Mouse (Mus musculus) heart, embryonic 16.5 days (tissue): Measurements from ENCODE around the gene Brf1. TPM values are rescaled to one million over a fixed set of nuclear protein-coding genes. Genes with fewer than 3 reads are reported as not detected.
A peak's percentile ranks its signal among the peaks of the same experiment; 100 is the strongest.

ENCODE experiments used
- ATAC-seq: fragments of 200-750 bp; cut with Nextera tagmentation; replicated peaks from 2 replicates; pipeline ENCODE4 v1.8.0; 2017; ENCODE audit warnings: moderate number of reproducible peaks; ENCODE audit not compliant: insufficient read depth, low FRiP score; ENCODE audit errors: extremely low read depth
- H3K27ac ChIP-seq: fragments of 300-500 bp; sonication (generic); 2 replicates; pipeline ENCODE4 v1.5.1; 2014; ENCODE audit warnings: mild to moderate bottlenecking, low read length, control low read depth, moderate library complexity
- H3K27me3 ChIP-seq: fragments of 300-500 bp; sonication (generic); 2 replicates; pipeline ENCODE4 v1.6.1; 2014; ENCODE audit warnings: low read length, mixed read lengths; ENCODE audit not compliant: control insufficient read depth, insufficient read depth
- H3K36me3 ChIP-seq: fragments of 300-500 bp; sonication (generic); 2 replicates; pipeline ENCODE4 v1.6.1; 2014; ENCODE audit not compliant: control insufficient read depth, insufficient read depth
- H3K4me1 ChIP-seq: fragments of 300-500 bp; sonication (generic); 2 replicates; pipeline ENCODE4 v1.6.1; 2014; ENCODE audit warnings: low read length, mixed read lengths; ENCODE audit not compliant: control insufficient read depth, insufficient read depth
- H3K4me2 ChIP-seq: fragments of 300-500 bp; sonication (generic); 2 replicates; pipeline ENCODE4 v1.6.1; 2014; ENCODE audit warnings: low read depth, mild to moderate bottlenecking, control low read depth, low read length
- H3K4me3 ChIP-seq: fragments of 300-500 bp; sonication (generic); 2 replicates; pipeline ENCODE4 v1.5.1; 2014; ENCODE audit warnings: mild to moderate bottlenecking, control low read depth, low read length
- H3K9ac ChIP-seq: fragments of 300-500 bp; sonication (generic); 2 replicates; pipeline ENCODE4 v1.6.1; 2014; ENCODE audit warnings: low read length, control low read depth
- H3K9me3 ChIP-seq: fragments of 300-500 bp; sonication (generic); replicated peaks from 2 replicates; pipeline ENCODE4 v1.6.1; 2016; ENCODE audit warnings: low read length; ENCODE audit not compliant: control insufficient read depth
- WGBS: fragments of 180-500 bp; shearing (Covaris S2); extraction: QIAGEN DNeasy Blood & Tissue Kit; methylation state at CpG from one replicate; pipeline ENCODE4 v1.1.7; 2014; 5-methylcytosine and 5-hydroxymethylcytosine counted together
- polyA plus RNA-seq: library from polyadenylated mRNA; unstranded; fragments of >200 nt; fragmentation: Nextera tagmentation; extraction: Ambion mirVana; gene quantifications from 2 replicates; pipeline ENCODE4 v1.2.1, GENCODE M21; 2015

Gene Brf1
- polyA plus RNA-seq, 1 experiment from 2014 or later, result 38.3 TPM

DNA sequence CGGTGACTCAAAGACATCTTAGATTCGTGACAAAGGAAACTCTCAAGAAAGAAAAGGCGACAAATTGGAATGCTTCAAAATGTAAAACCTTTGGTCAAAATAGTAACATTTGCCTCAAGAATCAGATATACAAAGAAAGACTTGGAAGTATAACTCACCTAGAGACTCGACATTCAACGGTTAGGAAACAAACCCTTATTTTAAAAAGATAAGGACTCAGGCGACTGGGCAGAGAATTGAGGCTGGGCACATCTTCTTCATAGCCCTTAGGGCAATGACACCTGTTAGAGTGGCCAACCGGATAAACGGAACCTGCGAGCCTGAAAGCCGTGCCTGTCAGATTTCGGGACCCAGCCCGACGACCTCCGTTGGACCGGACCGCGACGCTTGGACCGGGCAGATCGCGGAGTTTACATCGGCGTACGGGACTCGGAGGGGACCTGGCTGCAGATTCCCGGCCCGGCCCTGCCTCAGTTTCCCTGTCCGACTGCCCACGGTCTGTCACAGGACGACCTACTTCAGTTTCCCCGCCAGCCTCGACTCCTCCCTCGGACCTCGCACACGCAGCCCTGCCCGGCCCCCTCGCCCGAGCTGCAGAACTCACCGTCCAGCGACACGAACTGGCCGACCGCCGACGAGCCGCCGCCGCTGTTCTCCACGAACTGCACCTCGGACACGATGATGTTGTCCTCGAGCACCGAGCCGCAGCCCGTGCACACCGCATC lies 773 bp downstream of the Brf1 start:
- Histone ChIP-seq H3K4me2 (peak overlapping the region; percentile 91), H3K9me3 (no peaks in the 10 kb centered on the region), H3K27me3 (no peaks in the 10 kb centered on the region), H3K9ac (peak overlapping the region; percentile 98), H3K36me3 (peaks cover 5% of the 10 kb centered on the region; the same call in 1 of the 2 replicates), H3K4me3 (peak overlapping the region; percentile 93), H3K4me1 (peaks cover 24% of the 10 kb centered on the region), H3K27ac (peak overlapping the region; percentile 95)
- no peak for ATAC-seq
- 2% methylated on average over 56 of the region's 56 CpGs for WGBS

DNA sequence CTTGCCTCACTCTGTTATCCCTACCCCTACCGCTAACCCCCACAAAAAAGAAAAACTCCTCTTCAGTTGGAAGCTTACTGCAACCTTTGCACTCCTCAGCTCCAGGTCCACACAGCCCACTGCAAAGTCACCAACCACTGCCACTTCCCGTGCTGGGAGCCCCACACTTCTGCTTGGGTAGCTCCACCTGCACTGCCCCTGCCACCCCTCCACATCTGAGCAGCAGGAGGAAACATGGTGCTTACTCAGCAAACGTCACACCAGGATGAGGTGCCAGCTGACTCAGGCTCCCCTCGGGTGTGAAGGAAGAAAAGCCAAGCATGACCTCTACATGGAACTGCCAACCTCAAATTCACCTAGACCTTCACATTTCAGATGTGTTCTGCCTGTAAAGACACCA lies 6.4 kb downstream of the Brf1 start:
- H3K4me3 ChIP-seq, result no peak overlapping the region

DNA sequence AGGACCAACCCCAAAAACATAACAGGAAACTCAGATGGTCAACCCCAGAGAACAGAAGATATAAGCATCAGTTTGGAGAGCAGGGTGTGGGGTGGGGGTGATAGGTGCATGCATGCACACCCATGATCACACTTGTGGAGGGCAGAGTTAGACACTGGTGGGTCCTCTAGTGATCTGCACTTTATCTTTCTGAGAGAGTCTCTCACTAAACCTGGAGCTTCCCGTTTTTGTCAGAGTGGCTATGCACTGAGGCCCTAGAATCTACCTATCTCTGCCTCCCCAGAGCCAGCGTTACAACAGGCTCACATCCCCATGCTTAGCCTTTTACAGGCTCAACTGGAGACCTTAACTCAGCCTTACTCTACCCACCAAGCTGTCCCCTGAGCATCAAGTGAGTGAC lies 9.1 kb downstream of the Brf1 start:
- no peak overlapping the region for H3K4me2 ChIP-seq
- no peak overlapping the region for H3K27ac ChIP-seq
- H3K9me3 ChIP-seq, result no peaks in the 10 kb centered on the region
- H3K9ac ChIP-seq, result no peak overlapping the region
- H3K4me1 ChIP-seq, result 0 out of 2 replicates have a peak, but pooled peaks cover 2% of the 10 kb centered on the region
- ATAC-seq, result no peak
- H3K36me3 ChIP-seq, result peaks cover 18% of the 10 kb centered on the region
- H3K27me3 ChIP-seq, result no peaks in the 10 kb centered on the region
- 74% methylated on average over 2 of the region's 2 CpGs for WGBS
- no peak overlapping the region for H3K4me3 ChIP-seq

More for the DNA sequence above, 6.4 kb downstream of the Brf1 start:
- Histone ChIP-seq H3K27ac (no peak overlapping the region), H3K9me3 (no peaks in the 10 kb centered on the region), H3K4me2 (no peak overlapping the region), H3K4me1 (peaks cover 16% of the 10 kb centered on the region), H3K36me3 (peaks cover 8% of the 10 kb centered on the region), H3K27me3 (no peaks in the 10 kb centered on the region), H3K9ac (no peak overlapping the region)
- WGBS, result 66% methylated on average over 4 of the region's 4 CpGs
- peak; percentile 63 for ATAC-seq

DNA sequence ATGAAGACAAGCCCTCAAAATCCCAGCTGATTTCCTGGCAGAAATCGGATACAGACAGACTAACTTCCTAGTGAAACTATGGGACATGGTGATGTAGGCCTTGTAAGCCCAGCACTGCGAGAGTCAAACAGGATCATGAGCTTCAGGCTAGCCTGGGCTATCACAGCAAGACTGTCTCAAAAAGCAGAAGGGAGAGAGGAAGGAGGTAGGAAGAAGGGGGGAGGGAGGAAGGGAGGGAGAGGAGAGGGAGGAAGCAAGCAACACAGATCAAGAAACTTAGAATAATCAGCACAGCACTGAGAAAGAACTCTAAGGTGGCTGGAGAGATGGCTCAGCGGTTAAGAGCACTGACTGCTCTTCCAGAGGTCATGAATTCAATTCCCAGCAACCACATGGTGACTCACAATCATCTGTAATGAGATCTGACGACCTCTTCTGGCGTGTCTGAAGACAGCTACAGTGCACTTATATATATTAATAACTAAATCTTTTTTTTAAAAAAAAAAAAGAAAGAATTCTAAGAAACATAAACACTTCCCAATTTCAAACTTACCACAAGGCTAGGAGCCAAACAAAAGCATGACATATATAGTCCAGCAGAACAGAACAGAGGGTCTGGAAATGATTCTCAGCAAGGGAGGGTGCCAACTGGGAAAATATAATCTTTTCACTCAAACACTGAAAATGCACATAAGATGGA lies 9.6 kb downstream of the Brf1 start:
- Histone ChIP-seq H3K4me3 (no peak overlapping the region), H3K36me3 (peaks cover 23% of the 10 kb centered on the region), H3K4me1 (0 out of 2 replicates have a peak, but pooled peaks cover 2% of the 10 kb centered on the region), H3K27ac (no peak overlapping the region), H3K4me2 (no peak overlapping the region), H3K27me3 (no peaks in the 10 kb centered on the region), H3K9ac (no peak overlapping the region), H3K9me3 (no peaks in the 10 kb centered on the region)
- ATAC-seq, result no peak
- 78% methylated on average over 5 of the region's 5 CpGs for WGBS

DNA sequence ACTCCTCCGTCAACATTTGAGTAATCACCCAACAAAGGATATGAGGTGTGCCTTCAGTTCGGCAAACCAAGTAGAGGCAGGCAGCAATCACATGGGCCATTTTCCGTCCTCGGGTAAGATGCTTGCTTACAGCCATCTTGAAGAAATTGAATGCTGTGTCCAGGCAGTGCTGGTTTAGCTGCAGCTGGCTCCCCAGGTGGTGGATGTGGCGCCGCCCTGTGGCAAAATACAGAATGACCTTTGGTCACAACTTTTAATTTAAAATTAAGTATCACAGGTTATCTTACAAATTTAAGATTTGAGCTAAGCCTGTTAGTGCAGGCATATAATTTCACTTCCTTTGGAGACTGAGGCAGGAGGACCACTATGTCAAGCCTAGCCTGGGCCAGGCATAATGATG lies 12.6 kb downstream of the Brf1 start:
- peaks cover 41% of the 10 kb centered on the region for H3K36me3 ChIP-seq
- WGBS, result 68% methylated on average over 6 of the region's 6 CpGs
- no peak for ATAC-seq

DNA sequence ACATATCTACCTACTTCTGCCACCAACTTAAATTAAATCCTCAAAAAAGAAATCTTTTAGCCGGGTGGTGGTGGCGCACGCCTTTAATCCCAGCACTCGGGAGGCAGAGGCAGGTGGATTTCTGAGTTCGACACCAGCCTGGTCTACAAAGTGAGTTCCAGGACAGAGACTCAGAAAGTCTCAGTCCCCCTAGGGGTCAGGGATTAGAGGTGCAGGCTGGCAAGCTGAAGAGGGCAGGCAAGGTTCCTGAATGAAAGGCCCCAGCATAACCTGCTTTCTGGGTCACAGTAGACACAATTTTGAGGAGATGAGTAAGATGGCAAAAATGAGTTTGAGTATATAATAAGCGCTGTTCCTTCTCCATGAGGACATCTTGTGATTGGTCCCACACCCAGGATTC lies 15.2 kb downstream of the Brf1 start:
- ATAC-seq, result no peak
- H3K27me3 ChIP-seq, result no peaks in the 10 kb centered on the region
- H3K27ac ChIP-seq, result no peak overlapping the region
- no peak overlapping the region for H3K9ac ChIP-seq
- peaks cover 7% of the 10 kb centered on the region; the same call in 1 of the 2 replicates for H3K4me1 ChIP-seq
- peaks cover 44% of the 10 kb centered on the region for H3K36me3 ChIP-seq
- H3K4me3 ChIP-seq, result no peak overlapping the region
- no peak overlapping the region for H3K4me2 ChIP-seq
- H3K9me3 ChIP-seq, result no peaks in the 10 kb centered on the region
- WGBS, result 88% methylated on average over 6 of the region's 6 CpGs

More for the DNA sequence above, 12.6 kb downstream of the Brf1 start:
- Histone ChIP-seq H3K27me3 (no peaks in the 10 kb centered on the region), H3K4me2 (no peak overlapping the region), H3K4me3 (no peak overlapping the region), H3K9ac (no peak overlapping the region), H3K27ac (no peak overlapping the region), H3K4me1 (no peaks in the 10 kb centered on the region), H3K9me3 (no peaks in the 10 kb centered on the region)

DNA sequence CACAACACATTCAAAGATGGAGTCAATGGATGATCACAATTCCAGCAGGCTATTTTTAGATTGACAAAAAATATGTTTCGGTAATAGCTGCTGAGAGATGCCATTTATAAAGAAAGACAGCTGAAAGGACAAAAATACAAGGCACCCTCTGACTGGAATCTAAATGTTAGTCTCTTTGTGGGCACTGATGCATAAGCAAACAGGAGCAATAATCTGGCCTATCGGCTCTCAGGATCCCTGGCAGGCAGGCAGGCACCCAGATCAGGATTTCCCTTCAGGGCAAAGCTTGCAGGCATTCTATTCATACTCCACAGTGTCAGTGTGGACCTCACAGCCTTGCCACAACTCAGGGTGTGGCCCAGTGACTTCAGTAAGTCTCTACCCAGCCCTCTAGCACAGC lies 18.5 kb downstream of the Brf1 start:
- 61% methylated on average over 2 of the region's 2 CpGs for WGBS
- H3K9me3 ChIP-seq, result no peaks in the 10 kb centered on the region
- H3K4me3 ChIP-seq, result no peak overlapping the region
- H3K4me1 ChIP-seq, result peaks cover 16% of the 10 kb centered on the region
- H3K9ac ChIP-seq, result no peak overlapping the region
- H3K36me3 ChIP-seq, result peaks cover 56% of the 10 kb centered on the region
- no peak overlapping the region for H3K4me2 ChIP-seq
- ATAC-seq, result no peak
- 0 out of 2 replicates have a peak overlapping the region, but pooled peaks have one; percentile 22 for H3K27ac ChIP-seq
- no peaks in the 10 kb centered on the region for H3K27me3 ChIP-seq

DNA sequence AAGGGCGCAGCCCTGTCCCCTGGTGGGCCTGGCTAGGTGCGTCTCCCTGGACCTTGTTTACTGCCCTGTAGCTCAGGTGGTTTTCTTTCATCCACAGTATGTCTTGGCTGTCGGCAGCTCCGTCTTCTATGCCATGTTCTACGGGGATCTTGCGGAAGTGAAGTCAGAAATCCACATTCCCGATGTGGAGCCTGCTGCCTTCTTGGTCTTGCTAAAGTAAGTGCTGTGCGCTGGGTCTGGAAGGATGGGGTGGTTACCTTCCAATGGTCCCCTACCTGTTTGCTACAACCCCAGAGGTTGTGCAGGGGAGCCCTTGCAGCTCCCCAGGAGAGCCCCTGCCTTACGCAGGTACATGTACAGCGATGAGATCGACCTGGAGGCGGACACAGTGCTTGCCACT lies 23.3 kb downstream of the Brf1 start:
- ATAC-seq, result no peak
- Histone ChIP-seq H3K9ac (peak overlapping the region; percentile 92), H3K4me2 (peak overlapping the region; percentile 93), H3K9me3 (no peaks in the 10 kb centered on the region), H3K4me1 (peaks cover 22% of the 10 kb centered on the region), H3K27me3 (no peaks in the 10 kb centered on the region), H3K27ac (peak overlapping the region; percentile 94), H3K36me3 (peaks cover 34% of the 10 kb centered on the region; the same call in 1 of the 2 replicates), H3K4me3 (peak overlapping the region; percentile 85)
- WGBS, result 41% methylated on average over 12 of the region's 12 CpGs
